In genomic region chr13:25738601-25739000, GRCm38 (mm10) we compare ENCODE assay signal across 11 mouse cellular contexts.
DNase-seq lines count a peak whose midpoint lies in the region; ATAC-seq lines count a peak whose summit lies in the region.
"Had no signal": no experiment of that assay in that cellular context is flagged by ENCODE, and none has a peak within 500 bp of the region (broad histone marks: within the 10 kb centered on the region; RNA-seq: fewer than 3 reads in every experiment).

No protein-coding gene starts in this region.

- no peaks in the 10 kb centered on the region for H3K36me3 ChIP-seq in lung, embryonic 15.5 days
- H3K36me3 ChIP-seq in forebrain, embryonic 10.5 days (replicated peaks) = no peaks in the 10 kb centered on the region
- no peaks in the 10 kb centered on the region for H3K36me3 ChIP-seq in limb, embryonic 12.5 days
- H3K36me3 ChIP-seq in kidney, embryonic 14.5 days (ENCODE audit: control insufficient read depth, insufficient read depth, low read length) = no peaks in the 10 kb centered on the region
- H3K36me3 ChIP-seq: liver, embryonic 15.5 days had no signal

- no peaks in the 10 kb centered on the region for H3K27me3 ChIP-seq in lung, embryonic 15.5 days
- no peaks in the 10 kb centered on the region for H3K27me3 ChIP-seq in forebrain, embryonic 10.5 days (ENCODE audit: poor library complexity, severe bottlenecking)
- H3K27me3 ChIP-seq in limb, embryonic 12.5 days = no peaks in the 10 kb centered on the region
- H3K27me3 ChIP-seq in kidney, embryonic 14.5 days (ENCODE audit: control insufficient read depth, insufficient read depth, low read length) = no peaks in the 10 kb centered on the region
- H3K27me3 ChIP-seq: liver, embryonic 15.5 days had no signal

- peak; percentile 52; the same call in 1 of the 2 replicates for ATAC-seq in lung, embryonic 15.5 days (ENCODE audit: borderline replicate concordance, extremely low read depth, low FRiP score, low TSS enrichment)
- ATAC-seq in limb, embryonic 12.5 days (ENCODE audit: insufficient number of reproducible peaks, insufficient read depth, low FRiP score, low TSS enrichment, low read depth) = peak; percentile 75; the same call in 1 of the 2 replicates
- ATAC-seq in kidney, embryonic 14.5 days (ENCODE audit: low FRiP score, low TSS enrichment) = no peak
- ATAC-seq: inflammation-experienced regulatory T-cells, adult 6 months had no signal

- DNase-seq in cerebellum, postnatal 14 days = peak; percentile 37 to 51
- no peak for DNase-seq in cerebellum, postnatal 25 days
- no peak for DNase-seq in lung, postnatal 36 days
- no peak for DNase-seq in forebrain, embryonic 10.5 days (ENCODE audit: extremely low spot score, low spot score)
- DNase-seq in ovary, postnatal 10 days (ENCODE audit: low spot score) = no peak
- DNase-seq: thymus, postnatal 36 days had no signal

- no peaks in the 10 kb centered on the region for H3K9me3 ChIP-seq in lung, embryonic 15.5 days
- H3K9me3 ChIP-seq in forebrain, embryonic 10.5 days = no peaks in the 10 kb centered on the region
- no peaks in the 10 kb centered on the region for H3K9me3 ChIP-seq in limb, embryonic 12.5 days
- no peaks in the 10 kb centered on the region for H3K9me3 ChIP-seq in kidney, embryonic 14.5 days (ENCODE audit: control insufficient read depth, low read length)
- H3K9me3 ChIP-seq: liver, embryonic 15.5 days had no signal

- no peak overlapping the region for H3K4me2 ChIP-seq in lung, embryonic 15.5 days
- no peak overlapping the region for H3K4me2 ChIP-seq in limb, embryonic 12.5 days
- H3K4me2 ChIP-seq in kidney, embryonic 14.5 days (replicated peaks; ENCODE audit: low read depth, low read length) = no peak overlapping the region
- H3K4me2 ChIP-seq: liver, embryonic 15.5 days had no signal

- no peak overlapping the region for H3K27ac ChIP-seq in lung, embryonic 15.5 days
- 0 out of 2 replicates have a peak overlapping the region, but pooled peaks have one; percentile 20 for H3K27ac ChIP-seq in forebrain, embryonic 10.5 days
- peak overlapping the region; percentile 53; the same call in 1 of the 2 replicates for H3K27ac ChIP-seq in limb, embryonic 12.5 days
- H3K27ac ChIP-seq in kidney, embryonic 14.5 days (ENCODE audit: low read depth, low read length) = no peak overlapping the region
- H3K27ac ChIP-seq: liver, embryonic 15.5 days had no signal

- H3K4me3 ChIP-seq in lung, embryonic 15.5 days = no peak overlapping the region
- no peak overlapping the region for H3K4me3 ChIP-seq in forebrain, embryonic 10.5 days
- H3K4me3 ChIP-seq in limb, embryonic 12.5 days (replicated peaks) = no peak overlapping the region
- H3K4me3 ChIP-seq in kidney, embryonic 14.5 days (ENCODE audit: low read length) = no peak overlapping the region
- H3K4me3 ChIP-seq: liver, embryonic 15.5 days had no signal

- H3K4me1 ChIP-seq in lung, embryonic 15.5 days = peaks cover 5% of the 10 kb centered on the region; the same call in 1 of the 2 replicates
- peaks cover 6% of the 10 kb centered on the region for H3K4me1 ChIP-seq in forebrain, embryonic 10.5 days
- H3K4me1 ChIP-seq in limb, embryonic 12.5 days (replicated peaks) = peaks cover 23% of the 10 kb centered on the region
- H3K4me1 ChIP-seq in kidney, embryonic 14.5 days (ENCODE audit: control insufficient read depth, insufficient read depth, low read length) = no peaks in the 10 kb centered on the region
- H3K4me1 ChIP-seq: liver, embryonic 15.5 days had no signal

- no peak overlapping the region for H3K9ac ChIP-seq in lung, embryonic 15.5 days
- no peak overlapping the region for H3K9ac ChIP-seq in limb, embryonic 12.5 days (replicated peaks)
- no peak overlapping the region for H3K9ac ChIP-seq in kidney, embryonic 14.5 days (ENCODE audit: low read depth, low read length)
- H3K9ac ChIP-seq: liver, embryonic 15.5 days had no signal

- 28% methylated on average over 2 of the region's 2 CpGs for WGBS in lung, embryonic 15.5 days
- WGBS in forebrain, embryonic 10.5 days = 13% methylated on average over 2 of the region's 2 CpGs
- WGBS in limb, embryonic 12.5 days = 17% methylated on average over 2 of the region's 2 CpGs
- WGBS in kidney, embryonic 14.5 days = 49% methylated on average over 2 of the region's 2 CpGs

Comparison
In these comparisons a context has a peak if more than half of its experiments do, and no peak if none do; other contexts are left out.
1. DNase-seq: peak in cerebellum, postnatal 14 days (2 of 2); none in cerebellum, postnatal 25 days (0 of 2), lung, postnatal 36 days (single experiment), forebrain, embryonic 10.5 days (single experiment) and ovary, postnatal 10 days (single experiment).
2. H3K27ac ChIP-seq: peak in forebrain, embryonic 10.5 days (single experiment) and limb, embryonic 12.5 days (single experiment); none in lung, embryonic 15.5 days (single experiment) and kidney, embryonic 14.5 days (single experiment).